Mouse (Mus musculus): ENCODE data around the gene Naa40. TPM values are rescaled to one million over a fixed set of nuclear protein-coding genes. Genes with fewer than 3 reads are reported as not detected.

Naa40 gene
- polyA plus RNA-seq, 1 experiment from 2014 or later: 90.4 TPM

Other genes starting within 250 kb of the Naa40 start
- 16.2 and 17.3 TPM in 2 replicates for gene Dnajc4, start 248.6 kb downstream of the Naa40 start, polyA plus RNA-seq (2014; fragmentation: Nextera tagmentation; extraction: Ambion mirVana)
- 19.6 and 20.5 TPM in 2 replicates for gene Nudt22, start 245.1 kb downstream of the Naa40 start, polyA plus RNA-seq (2014; fragmentation: Nextera tagmentation; extraction: Ambion mirVana)
- 9.7 and 12.1 TPM in 2 replicates for gene Trpt1, start 245.1 kb downstream of the Naa40 start, polyA plus RNA-seq (2014; fragmentation: Nextera tagmentation; extraction: Ambion mirVana)
- gene Fermt3, start 221.7 kb downstream of the Naa40 start, polyA plus RNA-seq (2014; fragmentation: Nextera tagmentation; extraction: Ambion mirVana): 8.8 and 9.5 TPM in 2 replicates
- 423 and 425 TPM in 2 replicates for gene Stip1, start 201.2 kb downstream of the Naa40 start, polyA plus RNA-seq (2014; fragmentation: Nextera tagmentation; extraction: Ambion mirVana)
- gene Macrod1, start 184.4 kb downstream of the Naa40 start, polyA plus RNA-seq (2014; fragmentation: Nextera tagmentation; extraction: Ambion mirVana): 3.2 and 3.3 TPM in 2 replicates
- gene Flrt1, start 135.5 kb downstream of the Naa40 start, polyA plus RNA-seq (2014; fragmentation: Nextera tagmentation; extraction: Ambion mirVana): 6.6 and 7.5 TPM in 2 replicates
- 248 and 255 TPM in 2 replicates for gene Otub1, start 34.9 kb downstream of the Naa40 start, polyA plus RNA-seq (2014; fragmentation: Nextera tagmentation; extraction: Ambion mirVana)
- gene Cox8a, start 23.6 kb downstream of the Naa40 start, polyA plus RNA-seq (2014; fragmentation: Nextera tagmentation; extraction: Ambion mirVana): 706 and 761 TPM in 2 replicates
- gene Rcor2, start 26.1 kb upstream of the Naa40 start, polyA plus RNA-seq (2014; fragmentation: Nextera tagmentation; extraction: Ambion mirVana): 34.9 and 36.8 TPM in 2 replicates
- gene Mark2, start 100.7 kb upstream of the Naa40 start, polyA plus RNA-seq (2014; fragmentation: Nextera tagmentation; extraction: Ambion mirVana): 49.6 and 58.4 TPM in 2 replicates
- gene Spindoc, start 141.8 kb upstream of the Naa40 start, polyA plus RNA-seq (2014; fragmentation: Nextera tagmentation; extraction: Ambion mirVana): 25.6 and 35.1 TPM in 2 replicates
- 15.1 and 16.3 TPM in 2 replicates for gene 2700081O15Rik, start 176.4 kb upstream of the Naa40 start, polyA plus RNA-seq (2014; fragmentation: Nextera tagmentation; extraction: Ambion mirVana)
- 247 and 255 TPM in 2 replicates for gene Rtn3, start 242.1 kb upstream of the Naa40 start, polyA plus RNA-seq (2014; fragmentation: Nextera tagmentation; extraction: Ambion mirVana)